Mouse (Mus musculus): ENCODE results near the gene Dnmbp.

- TF ChIP-seq GATA1 (IDR thresholded peaks at IDR 0.05; ENCODE audit: low read length) (no peak), TAL1 (IDR thresholded peaks at IDR 0.05; ENCODE audit: low read length) (no peak)
Observed at GRCm38 (mm10) chr19:43962795-43963194, 22.8 kb upstream of the Dnmbp start.
